Mouse (Mus musculus): ENCODE results near the gene Tm7sf2. TPM values are rescaled to one million over a fixed set of nuclear protein-coding genes. Genes with fewer than 3 reads are reported as not detected.

Gene Tm7sf2
- polyA plus RNA-seq, 1 experiment from 2014 or later = 43.7 TPM

- Histone ChIP-seq H3K9ac (replicated peaks; ENCODE audit: low read length) (no peak overlapping the region), H3K27ac (replicated peaks; ENCODE audit: low read depth, low read length) (no peak overlapping the region), H3K4me2 (ENCODE audit: low read length) (no peak overlapping the region), H3K36me3 (ENCODE audit: control insufficient read depth, insufficient read depth, low read length) (no peaks in the 10 kb centered on the region), H3K4me1 (ENCODE audit: control insufficient read depth, insufficient read depth, low read length) (no peaks in the 10 kb centered on the region), H3K4me3 (replicated peaks; ENCODE audit: low read depth, low read length) (no peak overlapping the region), H3K9me3 (ENCODE audit: control insufficient read depth, low read length) (no peaks in the 10 kb centered on the region), H3K27me3 (ENCODE audit: control insufficient read depth, insufficient read depth, low read length) (no peaks in the 10 kb centered on the region)
- ATAC-seq (ENCODE audit: low FRiP score, low TSS enrichment) = no peak
- WGBS = 84% methylated on average over 7 of the region's 7 CpGs
- DNase-seq = no peak
Measured at GRCm38 (mm10) chr19:6038326-6038725, 29.8 kb downstream of the Tm7sf2 start.

- Histone ChIP-seq H3K9ac (replicated peaks; ENCODE audit: low read length) (no peak overlapping the region), H3K9me3 (ENCODE audit: control insufficient read depth, low read length) (no peaks in the 10 kb centered on the region), H3K27me3 (ENCODE audit: control insufficient read depth, insufficient read depth, low read length) (no peaks in the 10 kb centered on the region), H3K4me1 (ENCODE audit: control insufficient read depth, insufficient read depth, low read length) (no peaks in the 10 kb centered on the region), H3K27ac (replicated peaks; ENCODE audit: low read depth, low read length) (no peak overlapping the region), H3K4me3 (replicated peaks; ENCODE audit: low read depth, low read length) (no peak overlapping the region), H3K4me2 (ENCODE audit: low read length) (no peak overlapping the region), H3K36me3 (ENCODE audit: control insufficient read depth, insufficient read depth, low read length) (no peaks in the 10 kb centered on the region)
- ATAC-seq (ENCODE audit: low FRiP score, low TSS enrichment) = no peak
- DNase-seq = no peak
Measured at GRCm38 (mm10) chr19:6037695-6038094, 30.5 kb downstream of the Tm7sf2 start.

- no peaks in the 10 kb centered on the region for H3K27me3 ChIP-seq (ENCODE audit: control insufficient read depth, insufficient read depth, low read length)
- WGBS = 83% methylated on average over 9 of the region's 9 CpGs
- H3K27ac ChIP-seq (replicated peaks; ENCODE audit: low read depth, low read length) = no peak overlapping the region
- ATAC-seq (ENCODE audit: low FRiP score, low TSS enrichment) (no peak), DNase-seq (no peak)
- no peaks in the 10 kb centered on the region for H3K9me3 ChIP-seq (ENCODE audit: control insufficient read depth, low read length)
- H3K4me3 ChIP-seq (replicated peaks; ENCODE audit: low read depth, low read length) = no peak overlapping the region
- no peak overlapping the region for H3K4me2 ChIP-seq (ENCODE audit: low read length)
- H3K36me3 ChIP-seq (ENCODE audit: control insufficient read depth, insufficient read depth, low read length) = no peaks in the 10 kb centered on the region
- no peaks in the 10 kb centered on the region for H3K4me1 ChIP-seq (ENCODE audit: control insufficient read depth, insufficient read depth, low read length)
- H3K9ac ChIP-seq (replicated peaks; ENCODE audit: low read length) = no peak overlapping the region
Measured at GRCm38 (mm10) chr19:6035966-6036585, 32.1 kb downstream of the Tm7sf2 start.

- DNase-seq (no peak), ATAC-seq (ENCODE audit: low FRiP score, low TSS enrichment) (no peak)
- no peak overlapping the region for H3K4me3 ChIP-seq (replicated peaks; ENCODE audit: low read depth, low read length)
- H3K27me3 ChIP-seq (ENCODE audit: control insufficient read depth, insufficient read depth, low read length) = no peaks in the 10 kb centered on the region
- 75% methylated on average over 14 of the region's 14 CpGs for WGBS
- no peaks in the 10 kb centered on the region for H3K36me3 ChIP-seq (ENCODE audit: control insufficient read depth, insufficient read depth, low read length)
- H3K4me2 ChIP-seq (ENCODE audit: low read length) = no peak overlapping the region
- no peaks in the 10 kb centered on the region for H3K9me3 ChIP-seq (ENCODE audit: control insufficient read depth, low read length)
- H3K27ac ChIP-seq (replicated peaks; ENCODE audit: low read depth, low read length) = no peak overlapping the region
- H3K9ac ChIP-seq (replicated peaks; ENCODE audit: low read length) = no peak overlapping the region
- H3K4me1 ChIP-seq (ENCODE audit: control insufficient read depth, insufficient read depth, low read length) = no peaks in the 10 kb centered on the region
Measured at GRCm38 (mm10) chr19:6030520-6031280, 37.5 kb downstream of the Tm7sf2 start.

GRCm38 (mm10) chr19:6029426-6029825 is 38.7 kb downstream of the Tm7sf2 start:
- Histone ChIP-seq H3K4me1 (ENCODE audit: control insufficient read depth, insufficient read depth, low read length) (no peaks in the 10 kb centered on the region), H3K9ac (replicated peaks; ENCODE audit: low read length) (no peak overlapping the region), H3K4me3 (replicated peaks; ENCODE audit: low read depth, low read length) (no peak overlapping the region), H3K4me2 (ENCODE audit: low read length) (no peak overlapping the region), H3K27ac (replicated peaks; ENCODE audit: low read depth, low read length) (no peak overlapping the region), H3K36me3 (ENCODE audit: control insufficient read depth, insufficient read depth, low read length) (no peaks in the 10 kb centered on the region), H3K27me3 (ENCODE audit: control insufficient read depth, insufficient read depth, low read length) (no peaks in the 10 kb centered on the region), H3K9me3 (ENCODE audit: control insufficient read depth, low read length) (no peaks in the 10 kb centered on the region)
- no peak for DNase-seq
- WGBS = 79% methylated on average over 9 of the region's 9 CpGs
- ATAC-seq (ENCODE audit: low FRiP score, low TSS enrichment) = no peak

GRCm38 (mm10) chr19:6028991-6029390 is 39.2 kb downstream of the Tm7sf2 start:
- 91% methylated on average over 6 of the region's 6 CpGs for WGBS
- DNase-seq = no peak
- Histone ChIP-seq H3K27me3 (ENCODE audit: control insufficient read depth, insufficient read depth, low read length) (no peaks in the 10 kb centered on the region), H3K36me3 (ENCODE audit: control insufficient read depth, insufficient read depth, low read length) (no peaks in the 10 kb centered on the region), H3K4me3 (replicated peaks; ENCODE audit: low read depth, low read length) (no peak overlapping the region), H3K27ac (replicated peaks; ENCODE audit: low read depth, low read length) (no peak overlapping the region), H3K9ac (replicated peaks; ENCODE audit: low read length) (no peak overlapping the region), H3K9me3 (ENCODE audit: control insufficient read depth, low read length) (no peaks in the 10 kb centered on the region), H3K4me2 (ENCODE audit: low read length) (no peak overlapping the region), H3K4me1 (ENCODE audit: control insufficient read depth, insufficient read depth, low read length) (no peaks in the 10 kb centered on the region)
- ATAC-seq (ENCODE audit: low FRiP score, low TSS enrichment) = no peak

GRCm38 (mm10) chr19:6023930-6024329 is 44.2 kb downstream of the Tm7sf2 start:
- Histone ChIP-seq H3K4me2 (ENCODE audit: low read length) (no peak overlapping the region), H3K36me3 (ENCODE audit: control insufficient read depth, insufficient read depth, low read length) (no peaks in the 10 kb centered on the region), H3K9ac (replicated peaks; ENCODE audit: low read length) (no peak overlapping the region), H3K27me3 (ENCODE audit: control insufficient read depth, insufficient read depth, low read length) (no peaks in the 10 kb centered on the region), H3K27ac (replicated peaks; ENCODE audit: low read depth, low read length) (no peak overlapping the region), H3K4me3 (replicated peaks; ENCODE audit: low read depth, low read length) (no peak overlapping the region), H3K9me3 (ENCODE audit: control insufficient read depth, low read length) (no peaks in the 10 kb centered on the region), H3K4me1 (ENCODE audit: control insufficient read depth, insufficient read depth, low read length) (no peaks in the 10 kb centered on the region)
- ATAC-seq (ENCODE audit: low FRiP score, low TSS enrichment) (no peak), DNase-seq (no peak)
- 86% methylated on average over 7 of the region's 7 CpGs for WGBS

- Histone ChIP-seq H3K27me3 (ENCODE audit: control insufficient read depth, insufficient read depth, low read length) (no peaks in the 10 kb centered on the region), H3K36me3 (ENCODE audit: control insufficient read depth, insufficient read depth, low read length) (no peaks in the 10 kb centered on the region), H3K27ac (replicated peaks; ENCODE audit: low read depth, low read length) (no peak overlapping the region), H3K4me3 (replicated peaks; ENCODE audit: low read depth, low read length) (no peak overlapping the region), H3K9ac (replicated peaks; ENCODE audit: low read length) (no peak overlapping the region), H3K4me2 (ENCODE audit: low read length) (no peak overlapping the region), H3K9me3 (ENCODE audit: control insufficient read depth, low read length) (no peaks in the 10 kb centered on the region), H3K4me1 (ENCODE audit: control insufficient read depth, insufficient read depth, low read length) (no peaks in the 10 kb centered on the region)
- ATAC-seq (ENCODE audit: low FRiP score, low TSS enrichment) (no peak), DNase-seq (no peak)
- WGBS = 68% methylated on average over 8 of the region's 8 CpGs
Measured at GRCm38 (mm10) chr19:6023059-6023458, 45.1 kb downstream of the Tm7sf2 start.

- Histone ChIP-seq H3K4me2 (ENCODE audit: low read length) (no peak overlapping the region), H3K27me3 (ENCODE audit: control insufficient read depth, insufficient read depth, low read length) (peaks cover 7% of the 10 kb centered on the region; the same call in 1 of the 2 replicates), H3K4me3 (replicated peaks; ENCODE audit: low read depth, low read length) (no peak overlapping the region), H3K9ac (replicated peaks; ENCODE audit: low read length) (no peak overlapping the region), H3K27ac (replicated peaks; ENCODE audit: low read depth, low read length) (no peak overlapping the region), H3K4me1 (ENCODE audit: control insufficient read depth, insufficient read depth, low read length) (no peaks in the 10 kb centered on the region), H3K9me3 (ENCODE audit: control insufficient read depth, low read length) (no peaks in the 10 kb centered on the region), H3K36me3 (ENCODE audit: control insufficient read depth, insufficient read depth, low read length) (no peaks in the 10 kb centered on the region)
- DNase-seq = no peak
- 66% methylated on average over 3 of the region's 3 CpGs for WGBS
- no peak for ATAC-seq (ENCODE audit: low FRiP score, low TSS enrichment)
Measured at GRCm38 (mm10) chr19:6020276-6020675, 47.9 kb downstream of the Tm7sf2 start.
